Mouse (Mus musculus) heart, adult 2 months (tissue): Measurements from ENCODE around the gene Wfikkn1. TPM values are rescaled to one million over a fixed set of nuclear protein-coding genes. Genes with fewer than 3 reads are reported as not detected.
A peak's percentile ranks its signal among the peaks of the same experiment; 100 is the strongest.
"Not testable (repeated sequence)": the region's sequence is repeated elsewhere in the genome, so short reads cannot be mapped to it uniquely, and the experiment has no call there.

Experiments
- DNase-seq, 2 experiments: peaks; one replicate each; pipeline ENCODE4 v3.0.0; 2021
- H3K27ac ChIP-seq: fragments of 200-600 bp; 2 replicates; pipeline ENCODE4 v1.8.1; 2022
- H3K27me3 ChIP-seq: fragments of 200-500 bp; 2 replicates; pipeline ENCODE4 v1.6.1; 2012; ENCODE audit warnings: mild to moderate bottlenecking, low read length, inconsistent platforms, mixed read lengths; ENCODE audit not compliant: control insufficient read depth, insufficient read depth
- H3K36me3 ChIP-seq: fragments of 200-500 bp; 2 replicates; pipeline ENCODE4 v1.6.1; 2012; ENCODE audit warnings: low read length, inconsistent platforms; ENCODE audit not compliant: control insufficient read depth, insufficient read depth
- H3K4me1 ChIP-seq: fragments of 200-500 bp; 2 replicates; pipeline ENCODE4 v1.6.1; 2011; ENCODE audit warnings: low read length; ENCODE audit not compliant: control insufficient read depth, insufficient read depth
- H3K4me3 ChIP-seq: fragments of 200-600 bp; 2 replicates; pipeline ENCODE4 v1.8.1; 2022
- H3K79me2 ChIP-seq: fragments of 200-500 bp; replicated peaks from 2 replicates; pipeline ENCODE4 v1.6.1; 2012; ENCODE audit warnings: mild to moderate bottlenecking, inconsistent platforms, low read length, moderate library complexity, mixed read lengths; ENCODE audit not compliant: control insufficient read depth, insufficient read depth
- H3K9ac ChIP-seq: fragments of 200-500 bp; 2 replicates; pipeline ENCODE4 v1.6.1; 2012; ENCODE audit warnings: low read depth, mild to moderate bottlenecking, control low read depth, inconsistent platforms, low read length, mixed read lengths
- CTCF ChIP-seq: fragments of 200-600 bp; IDR thresholded peaks from 2 replicates; pipeline ENCODE4 v1.8.1; 2022; ENCODE audit warnings: antibody characterized with exemption, mild to moderate bottlenecking, moderate library complexity
- EP300 ChIP-seq: fragments of 200-500 bp; IDR thresholded peaks from 2 replicates; pipeline ENCODE4 v1.6.1; 2011; ENCODE audit warnings: low read depth, low read length, control low read depth; ENCODE audit not compliant: insufficient read depth
- POLR2A ChIP-seq: fragments of 200-500 bp; IDR thresholded peaks from 2 replicates; pipeline ENCODE4 v1.6.1; 2011; ENCODE audit warnings: mild to moderate bottlenecking, low read depth, low read length, control low read depth; ENCODE audit not compliant: insufficient read depth
- WGBS: fragments of 180-500 bp; shearing (Covaris S2); methylation state at CpG from one replicate; pipeline ENCODE4 v1.1.7; 2018; 5-methylcytosine and 5-hydroxymethylcytosine counted together
- intact Hi-C: fragments of 180-260 bp; cut with DNase I; formaldehyde crosslinking; loops from one replicate; pipeline ENCODE4 v1.15.1; 2025
- polyA plus RNA-seq: library from polyadenylated mRNA; depleted of rRNA; stranded (reverse); fragments of >200 nt; gene quantifications from 2 replicates; pipeline ENCODE4 v1.2.3, GENCODE M21; 2012
- total RNA-seq, 2 experiments: library from RNA; stranded (reverse); gene quantifications; 2 replicates each; pipeline ENCODE4 v1.2.3; 2021

The Wfikkn1 gene
- total and polyA plus RNA-seq, 3 experiments = 0.29 to 0.82 (median 0.50) TPM

GRCm38 (mm10) chr17:25874721-25875170 is 5.9 kb downstream of the Wfikkn1 start, which contains the start of gene Mettl26:
Gene Mettl26, plus strand, starts transcription at chr17:25875074.
- peak; percentile 92 to 95 for DNase-seq
- intact Hi-C loops = no loop called here
- Histone ChIP-seq H3K4me3 (peak within 1 kb of the TSS; percentile 82), H3K9ac (peak within 1 kb of the TSS; percentile 82), H3K36me3 (no peaks in the 10 kb centered on the region), H3K27me3 (no peaks in the 10 kb centered on the region), H3K4me1 (peaks cover 6% of the 10 kb centered on the region; the same call in 1 of the 2 replicates), H3K79me2 (no peaks in the 10 kb centered on the region), H3K27ac (peak within 1 kb of the TSS; percentile 91)
- no peak for TF ChIP-seq POLR2A
- peak; percentile 50; the same call in 1 of the 2 replicates for TF ChIP-seq CTCF
- peak; percentile 82 for TF ChIP-seq EP300
- WGBS = under 1% methylated on average over 25 of the region's 25 CpGs

- intact Hi-C loops = no loop called here
- peak overlapping the region; percentile 65 for H3K9ac ChIP-seq
- peaks cover 6% of the 10 kb centered on the region; the same call in 1 of the 2 replicates for H3K4me1 ChIP-seq
- 19% methylated on average over 14 of the region's 14 CpGs for WGBS
- TF ChIP-seq POLR2A = no peak
- TF ChIP-seq CTCF = no peak
- no peak for TF ChIP-seq EP300
- H3K4me3 ChIP-seq = peak overlapping the region; percentile 82
- peak overlapping the region; percentile 91 for H3K27ac ChIP-seq
- no peaks in the 10 kb centered on the region for H3K79me2 ChIP-seq
- no peaks in the 10 kb centered on the region for H3K36me3 ChIP-seq
- no peaks in the 10 kb centered on the region for H3K27me3 ChIP-seq
- no peak for DNase-seq
Measured at GRCm38 (mm10) chr17:25874148-25874720, 6.4 kb downstream of the Wfikkn1 start.

- no peaks in the 10 kb centered on the region for H3K27me3 ChIP-seq
- intact Hi-C loops = no loop called here
- no peak for TF ChIP-seq EP300
- TF ChIP-seq POLR2A = no peak
- TF ChIP-seq CTCF = no peak
- H3K4me3 ChIP-seq = no peak overlapping the region
- H3K36me3 ChIP-seq = no peaks in the 10 kb centered on the region
- H3K9ac ChIP-seq = no peak overlapping the region
- H3K4me1 ChIP-seq = peaks cover 9% of the 10 kb centered on the region
- no peaks in the 10 kb centered on the region for H3K79me2 ChIP-seq
- WGBS = 78% methylated on average over 11 of the region's 11 CpGs
- DNase-seq = no peak
- no peak overlapping the region for H3K27ac ChIP-seq
Measured at GRCm38 (mm10) chr17:25873405-25874147, 7.1 kb downstream of the Wfikkn1 start.

- intact Hi-C loops = no loop called here
- no peak for TF ChIP-seq POLR2A
- Histone ChIP-seq H3K27me3 (no peaks in the 10 kb centered on the region), H3K9ac (no peak overlapping the region), H3K36me3 (no peaks in the 10 kb centered on the region), H3K27ac (no peak overlapping the region), H3K79me2 (no peaks in the 10 kb centered on the region; the same call in 1 of the 2 replicates), H3K4me3 (no peak overlapping the region), H3K4me1 (peaks cover 9% of the 10 kb centered on the region)
- WGBS = 85% methylated on average over 3 of the region's 3 CpGs
- no peak for DNase-seq
Measured at GRCm38 (mm10) chr17:25872676-25873075, 8.0 kb downstream of the Wfikkn1 start.

- H3K9ac ChIP-seq, H3K27ac ChIP-seq, H3K79me2 ChIP-seq, H3K36me3 ChIP-seq, H3K4me3 ChIP-seq, intact Hi-C loops, H3K27me3 ChIP-seq, DNase-seq, H3K4me1 ChIP-seq: not testable (repeated sequence)
Measured at GRCm38 (mm10) chr17:25871566-25871965, 9.1 kb downstream of the Wfikkn1 start.

- Histone ChIP-seq H3K27ac (no peak overlapping the region), H3K27me3 (no peaks in the 10 kb centered on the region), H3K4me1 (peaks cover 7% of the 10 kb centered on the region), H3K4me3 (no peak overlapping the region), H3K36me3 (no peaks in the 10 kb centered on the region), H3K9ac (no peak overlapping the region), H3K79me2 (peaks cover 3% of the 10 kb centered on the region)
- intact Hi-C loops = loop anchor here (5.0 kb wide), 2 partner anchors 38 to 617 kb away; partner anchors contain the start of gene Stub1
- WGBS = 95% methylated on average over 2 of the region's 2 CpGs
- TF ChIP-seq POLR2A (no peak), EP300 (no peak), CTCF (no peak)
- no peak for DNase-seq
Measured at GRCm38 (mm10) chr17:25869954-25870353, 10.7 kb downstream of the Wfikkn1 start.
